Mouse (Mus musculus) left cerebral cortex, postnatal 4 days (tissue): ENCODE results near the gene Jph4. TPM values are rescaled to one million over a fixed set of nuclear protein-coding genes. Genes with fewer than 3 reads are reported as not detected.
A peak's percentile ranks its signal among the peaks of the same experiment; 100 is the strongest.

Experiments
- DNase-seq: peaks from one replicate; pipeline ENCODE4 v3.0.0-alpha.2; 2022
- intact Hi-C: fragments of 180-260 bp; cut with DNase I; formaldehyde crosslinking; loops from one replicate; pipeline ENCODE4 v1.15.1; 2025
- total RNA-seq, 2 experiments: library from RNA; stranded (reverse); gene quantifications; 2 replicates each; pipeline ENCODE4 v1.2.3; 2021

The Jph4 gene
- total RNA-seq, 2 experiments from 2014 or later = 366 to 399 TPM

DNA sequence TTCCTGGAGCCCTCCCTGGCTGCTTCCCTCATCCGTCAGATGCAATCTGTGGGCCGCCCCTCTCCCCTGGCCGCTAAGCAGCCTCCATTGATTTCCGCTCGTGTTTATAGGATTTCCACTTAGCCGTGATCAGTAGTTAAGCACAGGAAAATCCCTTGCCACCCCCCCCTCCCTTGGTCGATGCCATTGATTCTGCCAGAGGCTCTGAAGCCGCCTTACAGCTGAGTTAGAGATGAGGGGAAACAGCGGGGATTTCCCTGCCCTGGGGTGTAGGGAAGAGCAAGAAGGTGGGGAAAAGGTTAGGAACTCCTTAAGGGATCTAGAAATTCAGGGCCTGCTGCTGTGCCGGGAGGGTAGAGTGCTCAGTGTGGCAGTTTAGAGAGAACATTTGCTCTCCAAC lies 19.1 kb downstream of the Jph4 start:
- no peak for DNase-seq
- intact Hi-C loops = loop anchor here (5.0 kb wide), 1 partner anchor 190 kb away; no protein-coding TSS in a partner anchor

DNA sequence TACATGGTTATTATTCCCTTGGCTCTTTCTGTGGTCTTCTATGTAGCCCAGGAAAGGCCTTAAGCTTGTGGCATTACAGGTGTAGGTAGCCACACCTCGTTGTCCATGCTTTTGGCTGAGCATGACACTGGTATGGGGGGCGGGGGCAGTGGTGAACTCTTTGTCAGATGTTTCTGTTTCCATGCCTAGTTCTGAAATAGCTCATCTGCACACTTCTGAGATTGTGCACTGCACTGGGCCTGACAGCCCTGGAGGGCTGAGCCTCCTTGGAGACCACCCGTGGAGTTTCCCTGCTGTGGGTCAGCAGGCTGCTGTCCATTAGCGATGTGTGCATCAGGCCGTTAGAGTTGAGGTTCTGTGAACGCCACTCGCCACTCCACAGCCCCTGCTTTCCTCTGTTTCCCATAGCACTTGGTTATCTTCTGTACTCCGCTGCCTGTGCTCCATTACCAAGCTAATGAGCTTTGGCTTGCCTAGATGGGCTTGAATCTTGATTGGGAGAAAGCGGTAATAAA lies 20.1 kb downstream of the Jph4 start:
- intact Hi-C loops = loop anchor here (5.0 kb wide), 1 partner anchor 189 kb away; no protein-coding TSS in a partner anchor
- no peak for DNase-seq

DNA sequence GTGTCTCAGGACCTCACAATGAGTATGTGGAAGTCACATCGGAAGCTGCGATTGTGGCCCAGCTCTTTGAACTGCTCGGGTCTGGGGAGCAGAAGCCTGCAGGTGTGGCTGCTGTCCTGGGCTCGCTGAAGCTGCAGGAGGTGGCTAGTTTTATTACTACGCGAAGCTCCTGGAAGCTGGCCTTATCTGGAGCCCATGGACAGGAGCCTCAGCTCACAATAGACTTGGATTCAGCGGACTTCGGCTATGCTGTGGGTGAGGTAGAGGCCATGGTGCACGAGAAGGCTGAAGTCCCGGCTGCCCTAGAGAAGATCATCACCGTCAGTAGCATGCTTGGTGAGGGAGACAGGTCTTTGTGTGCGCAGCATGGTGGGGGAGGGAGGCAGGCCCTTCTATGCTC lies 21.1 kb downstream of the Jph4 start:
- intact Hi-C loops = loop anchor here (5.0 kb wide), 1 partner anchor 188 kb away; no protein-coding TSS in a partner anchor
- no peak for DNase-seq

DNA sequence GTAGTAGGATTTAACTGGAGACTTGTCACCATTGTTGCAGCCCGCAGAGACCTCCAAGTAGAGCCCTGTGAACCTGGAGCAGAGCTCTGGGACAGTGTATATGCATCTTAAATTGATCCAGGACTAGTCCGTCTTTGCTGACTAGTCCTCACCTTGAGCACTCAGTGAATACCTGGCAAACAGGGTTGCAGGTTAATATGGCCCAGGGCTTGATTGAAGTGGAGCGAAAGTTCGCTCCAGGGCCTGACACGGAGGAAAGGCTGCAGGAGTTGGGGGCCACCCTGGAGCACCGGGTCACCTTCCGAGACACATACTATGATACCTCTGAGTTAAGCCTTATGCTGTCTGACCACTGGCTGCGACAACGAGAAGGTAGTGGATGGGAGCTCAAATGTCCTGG lies 21.5 kb downstream of the Jph4 start:
- intact Hi-C loops = loop anchor here (5.0 kb wide), 1 partner anchor 188 kb away; no protein-coding TSS in a partner anchor
- no peak for DNase-seq

DNA sequence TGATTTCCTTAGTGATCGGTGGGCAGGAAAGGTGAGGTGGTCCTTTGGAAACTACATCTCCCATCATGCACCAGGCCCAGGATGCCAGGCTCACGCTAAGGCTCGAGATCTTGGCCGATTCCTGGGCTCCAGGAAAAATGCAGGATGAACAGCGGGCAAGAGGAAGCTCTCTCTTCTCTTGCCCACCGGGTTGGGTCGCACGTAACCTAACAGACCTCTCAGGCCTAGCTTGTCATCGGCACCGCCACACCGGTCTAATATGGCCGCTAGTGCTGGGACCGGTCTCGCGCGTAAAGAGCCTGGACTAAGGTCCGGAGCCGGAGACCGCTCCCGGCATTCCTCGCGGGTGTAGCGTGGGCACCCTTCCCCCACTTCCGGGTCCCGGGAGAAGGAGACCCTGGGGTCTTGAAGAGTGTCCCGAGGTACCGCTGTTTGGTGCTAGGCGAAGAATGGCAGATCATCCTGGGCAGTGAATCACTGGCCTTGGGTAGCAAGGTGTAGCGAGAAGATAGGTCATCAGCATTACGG lies 22.0 kb downstream of the Jph4 start, which contains the start of gene Thtpa:
Gene Thtpa (plus strand): TSS at position 81 of the 528 bp plus-strand sequence.
- DNase-seq = peak; percentile 85
- intact Hi-C loops = loop anchor here (5.0 kb wide), 1 partner anchor 187 kb away; no protein-coding TSS in a partner anchor

DNA sequence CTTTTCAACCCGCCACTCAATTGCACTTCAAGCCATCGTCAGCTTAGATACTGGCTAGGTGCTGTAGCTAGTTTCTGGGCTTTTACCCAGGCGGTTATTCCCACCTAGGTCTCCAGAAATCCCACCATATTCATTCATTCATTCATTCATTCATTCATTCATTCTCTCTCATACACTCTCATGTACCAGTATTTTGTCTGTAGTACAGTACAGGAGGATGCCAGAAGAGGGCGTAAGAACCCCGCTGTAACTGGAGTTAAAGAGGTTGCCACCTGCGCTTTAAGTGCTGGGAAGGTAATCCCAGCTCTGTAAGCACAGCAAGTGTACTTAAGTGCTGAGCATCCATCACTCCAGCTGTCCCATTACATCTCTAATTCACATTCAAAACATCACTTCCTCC lies 22.8 kb downstream of the Jph4 start:
- intact Hi-C loops = no loop called here

DNA sequence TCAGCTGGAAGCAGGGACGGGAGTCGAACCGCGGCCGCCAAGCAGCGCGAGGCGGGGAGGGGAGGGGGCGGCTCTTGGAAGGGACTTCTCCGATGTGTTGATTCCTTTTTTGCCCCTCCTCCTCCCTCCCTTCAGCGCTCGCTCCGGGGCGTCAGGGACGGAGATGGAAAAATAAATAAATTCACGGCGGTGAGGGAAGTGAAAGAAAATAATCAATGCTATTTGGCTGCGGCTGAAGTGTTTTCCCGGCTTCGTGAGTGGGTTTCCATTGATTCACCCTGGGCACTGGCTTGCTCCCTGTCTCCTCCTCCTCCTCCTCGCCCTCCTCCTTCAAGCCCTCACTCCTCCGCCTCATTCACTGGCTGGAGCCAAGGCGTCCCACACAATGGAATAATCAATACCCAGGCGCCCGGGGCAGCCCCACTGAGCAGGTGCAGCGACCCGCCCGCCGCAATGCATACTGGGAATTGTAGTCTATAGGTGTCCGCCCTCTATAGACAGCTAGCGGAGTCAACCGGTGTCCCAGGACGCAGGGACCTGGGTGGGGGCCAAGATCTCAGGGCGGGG lies 24.6 kb downstream of the Jph4 start, which contains the start of gene Zfhx2:
Gene Zfhx2 (minus strand): TSS at position 314 of the 567 bp plus-strand sequence.
- intact Hi-C loops = no loop called here
- peak; percentile 97 for DNase-seq

More for the DNA sequence above, 22.8 kb downstream of the Jph4 start:
- DNase-seq = no peak

DNA sequence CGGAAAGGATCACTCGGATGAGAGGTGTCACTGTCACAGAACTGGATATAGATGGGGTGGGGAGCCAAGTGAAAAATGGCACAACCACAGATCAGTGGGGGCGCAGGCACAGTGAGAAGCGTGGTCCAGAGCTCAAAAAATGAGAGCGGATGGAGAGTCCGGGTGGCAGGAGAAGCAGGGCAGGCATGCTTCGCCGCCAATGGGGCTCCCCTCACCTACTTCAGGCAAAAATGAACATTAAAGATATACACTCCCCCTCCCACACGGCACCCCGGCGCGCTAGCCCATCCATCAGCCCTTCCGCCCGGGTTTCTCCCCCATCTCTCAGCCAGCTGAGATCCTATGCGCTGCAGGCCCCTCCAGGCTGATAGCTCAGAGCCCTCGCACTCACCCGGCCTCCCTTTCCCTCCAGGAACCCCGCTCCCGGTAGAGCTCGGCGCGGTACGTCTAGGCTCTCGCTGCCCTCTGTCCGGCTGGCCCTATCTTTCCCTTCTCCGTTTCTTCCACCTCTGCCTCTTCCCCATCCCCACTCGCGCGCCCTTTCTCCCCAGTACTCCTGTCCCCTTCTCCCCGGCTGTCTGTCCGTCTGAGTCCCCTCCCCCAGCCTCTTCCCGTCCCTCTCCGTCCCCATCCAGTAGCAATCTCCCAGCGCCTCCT lies 25.4 kb downstream of the Jph4 start:
- peak; percentile 45 for DNase-seq
- intact Hi-C loops = no loop called here

DNA sequence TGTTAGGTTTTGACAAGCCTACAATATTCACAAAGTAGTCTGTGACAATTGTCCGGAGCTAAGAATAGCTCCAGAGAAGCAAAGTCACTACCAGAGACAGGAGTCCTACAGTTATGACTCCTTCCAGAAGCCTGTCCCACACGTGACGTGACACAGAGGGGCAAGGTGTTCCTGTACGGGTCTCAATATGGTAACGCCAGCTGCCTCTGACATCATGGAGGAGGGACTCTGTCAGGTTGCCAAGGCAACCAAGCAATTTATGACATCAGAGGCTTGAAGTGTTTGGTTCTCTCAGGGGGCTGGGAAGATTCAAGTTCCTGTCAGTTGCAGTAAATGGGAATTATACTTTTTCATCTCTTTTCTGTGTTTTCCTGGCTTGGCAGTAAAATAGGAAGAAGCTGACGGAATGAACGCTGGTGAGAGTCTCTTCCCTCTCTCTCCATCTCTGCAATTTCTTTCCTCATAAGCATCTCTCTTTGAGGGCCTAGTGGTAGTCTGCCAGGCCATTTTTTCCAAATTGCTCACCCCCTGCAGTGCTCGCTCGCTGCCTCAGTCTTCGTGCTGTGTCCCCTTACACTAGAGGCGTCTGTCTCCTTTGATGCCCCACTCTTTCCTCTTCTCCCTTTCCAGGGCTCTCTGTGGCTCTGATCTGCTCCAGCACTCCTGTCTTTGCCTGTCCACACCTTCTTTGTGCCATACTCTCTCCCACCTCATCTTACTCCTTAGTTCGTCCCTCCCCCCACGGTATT lies 27.4 kb downstream of the Jph4 start:
- intact Hi-C loops = no loop called here
- DNase-seq = no peak

DNA sequence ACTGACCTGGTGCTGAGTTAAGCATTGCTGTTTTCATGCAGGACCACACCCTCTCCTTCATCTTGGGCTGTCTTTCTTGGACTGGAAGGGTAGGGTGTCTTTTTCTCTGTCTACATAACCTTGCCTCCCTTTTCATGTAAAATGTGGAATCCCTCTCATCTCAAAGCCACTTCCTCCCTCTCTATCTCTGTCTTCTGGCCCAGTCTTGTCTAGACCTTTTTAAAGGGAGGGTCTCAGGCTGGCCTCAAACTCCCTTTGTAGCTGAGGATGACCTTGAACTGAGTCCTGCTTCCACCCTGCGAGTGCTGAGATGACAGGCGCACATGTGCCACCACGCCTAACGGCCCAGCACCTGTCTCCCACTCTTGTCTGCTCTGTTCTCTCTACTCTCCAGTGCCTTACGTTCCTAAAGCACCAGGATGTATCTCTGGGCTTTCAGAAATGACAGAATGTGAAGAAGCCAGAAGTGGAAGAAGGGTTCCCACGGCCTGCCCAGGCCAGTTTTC lies 30.7 kb downstream of the Jph4 start:
- intact Hi-C loops = no loop called here

DNA sequence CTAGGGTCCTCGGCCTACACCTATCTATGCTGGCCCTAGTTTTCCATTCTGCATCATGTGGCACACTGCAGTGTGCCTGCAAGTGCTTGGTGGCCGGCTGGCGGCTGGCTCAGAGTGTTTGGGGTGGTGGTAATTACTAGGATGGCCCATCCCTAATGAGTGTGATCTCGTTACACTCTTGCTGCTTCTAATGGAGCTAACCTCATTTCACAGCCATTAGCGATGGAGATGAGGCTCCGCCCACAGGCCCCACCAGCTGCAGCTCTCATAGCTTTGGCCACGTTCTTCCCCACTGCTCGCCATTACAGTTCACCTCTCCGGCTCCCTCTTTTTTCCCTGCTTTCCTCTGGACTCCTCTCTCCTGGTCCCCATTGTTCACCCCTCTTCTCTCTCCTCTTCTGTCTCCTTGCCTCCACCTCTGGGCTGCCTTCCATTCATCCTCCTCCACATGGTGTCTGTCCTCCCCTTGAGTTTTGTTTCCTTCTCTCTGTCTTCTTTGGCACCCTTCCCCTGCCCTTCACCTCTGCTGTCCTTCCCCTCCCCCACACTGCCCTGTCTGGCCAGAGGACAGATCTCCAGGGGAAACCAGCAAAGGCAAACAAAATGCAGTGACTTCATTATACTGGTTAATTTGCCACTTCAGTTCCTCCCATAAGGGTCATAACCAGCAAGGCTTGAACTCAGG lies 31.3 kb downstream of the Jph4 start:
- intact Hi-C loops = no loop called here
- DNase-seq = no peak

More for the DNA sequence above, 30.7 kb downstream of the Jph4 start:
- no peak for DNase-seq

DNA sequence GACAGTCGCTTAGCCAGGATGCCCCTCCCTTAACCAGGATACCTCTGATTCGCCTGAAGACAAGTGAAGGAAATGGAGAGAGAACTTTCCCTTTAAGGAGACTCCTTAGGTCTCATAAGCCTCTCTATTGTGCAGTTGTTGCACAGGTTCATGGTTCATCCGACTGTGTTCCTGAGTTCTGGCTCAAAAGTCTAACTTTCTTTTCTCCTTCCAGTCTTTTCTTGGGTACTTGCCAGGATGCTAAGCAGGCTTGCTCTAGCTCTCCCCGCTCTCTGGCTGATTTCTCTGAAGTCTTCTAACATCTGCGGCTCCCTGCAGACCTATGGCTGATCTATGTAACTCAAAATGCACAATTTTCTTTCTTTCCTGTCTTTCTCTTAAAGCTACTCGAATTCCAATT lies 33.3 kb downstream of the Jph4 start:
- no peak for DNase-seq
- intact Hi-C loops = no loop called here

DNA sequence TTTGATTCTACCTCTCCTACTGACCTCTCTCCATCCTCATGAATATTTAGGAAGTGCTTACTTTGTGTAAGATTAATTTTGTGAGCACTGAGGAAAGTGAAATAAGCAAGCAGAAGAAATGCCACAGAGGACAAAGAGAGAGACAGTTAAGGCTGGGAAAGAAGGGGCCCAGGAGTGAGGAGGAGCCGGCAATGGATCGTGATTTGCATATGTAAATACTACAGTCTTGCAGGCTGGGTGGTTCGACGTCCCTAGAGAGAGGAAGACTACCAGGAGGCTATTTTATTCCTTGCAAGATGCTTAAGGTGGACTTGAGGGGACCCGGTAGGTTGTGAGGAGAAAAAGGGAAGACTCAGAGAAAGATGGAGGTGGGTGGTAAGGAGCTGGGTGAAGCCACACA lies 35.6 kb downstream of the Jph4 start:
- intact Hi-C loops = no loop called here
- DNase-seq = no peak

DNA sequence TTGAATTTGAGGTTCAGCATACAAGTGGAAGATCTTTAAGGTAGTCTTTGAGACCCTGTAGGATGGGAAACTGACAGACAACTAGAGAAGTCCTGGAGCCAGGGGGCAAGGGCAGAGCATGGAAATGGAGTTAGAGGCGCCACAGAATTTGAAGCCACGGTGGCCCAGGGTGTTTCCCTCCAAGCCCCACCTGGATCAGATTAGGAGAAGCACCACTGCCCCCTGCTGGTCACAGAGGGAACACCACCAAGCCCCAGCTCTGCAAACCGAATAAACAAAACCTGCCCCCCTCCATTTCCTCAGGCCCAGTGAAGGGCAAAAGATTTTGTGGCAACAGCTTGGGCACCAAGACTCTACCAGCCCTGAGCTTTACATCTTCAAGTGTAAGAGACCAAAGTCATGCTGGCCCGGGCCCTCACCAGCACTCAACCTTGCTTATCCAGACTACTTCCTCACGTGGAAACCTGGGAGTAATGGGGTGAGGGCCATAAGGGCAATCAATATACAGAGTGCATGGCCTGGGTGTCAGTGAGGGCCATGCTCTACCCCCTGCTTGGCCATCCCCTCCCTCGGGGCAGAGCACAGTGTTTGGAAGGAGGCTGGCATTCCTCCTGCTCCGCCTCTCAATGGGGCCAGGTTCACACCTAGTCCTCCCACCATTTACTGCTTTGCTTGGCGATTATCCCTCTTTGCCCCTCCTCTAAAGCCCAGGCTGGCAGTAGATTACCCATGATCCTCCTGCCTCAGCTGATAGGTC lies 37.3 kb downstream of the Jph4 start:
- peak; percentile 84 for DNase-seq
- intact Hi-C loops = loop anchor here (5.0 kb wide), 1 partner anchor 52 kb away; no protein-coding TSS in a partner anchor

DNA sequence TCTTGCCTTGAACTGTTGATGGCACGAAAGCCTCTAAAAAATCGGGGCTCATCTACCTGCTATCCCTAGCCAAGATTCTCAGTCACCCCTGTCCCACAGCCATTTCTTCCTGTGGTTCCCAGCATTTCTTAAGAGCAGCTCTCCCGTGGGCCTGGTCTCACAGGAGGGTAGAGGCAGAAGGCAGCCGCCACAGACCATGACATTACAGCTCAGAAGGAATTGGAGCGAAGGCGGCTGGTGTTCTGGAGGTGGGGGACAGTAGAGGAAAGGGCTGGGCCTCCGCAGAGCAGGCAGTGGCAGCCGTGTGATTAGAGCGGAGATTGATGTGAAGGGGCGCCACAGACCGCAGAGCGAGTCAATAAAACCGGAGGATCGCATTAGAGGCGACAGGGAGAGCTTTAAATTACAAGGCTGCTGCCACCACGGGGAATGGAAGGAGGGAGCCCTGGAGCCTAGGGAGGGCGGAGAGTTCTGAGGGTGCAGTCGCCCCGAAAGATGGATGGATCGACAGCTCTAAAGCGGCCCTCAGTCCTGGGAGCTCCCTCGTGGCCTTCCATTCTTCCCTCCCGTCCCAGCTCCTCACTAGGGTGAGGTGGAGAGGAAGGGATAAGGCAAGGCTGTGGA lies 38.3 kb downstream of the Jph4 start:
- no peak for DNase-seq
- intact Hi-C loops = loop anchor here (5.0 kb wide), 1 partner anchor 51 kb away; no protein-coding TSS in a partner anchor

DNA sequence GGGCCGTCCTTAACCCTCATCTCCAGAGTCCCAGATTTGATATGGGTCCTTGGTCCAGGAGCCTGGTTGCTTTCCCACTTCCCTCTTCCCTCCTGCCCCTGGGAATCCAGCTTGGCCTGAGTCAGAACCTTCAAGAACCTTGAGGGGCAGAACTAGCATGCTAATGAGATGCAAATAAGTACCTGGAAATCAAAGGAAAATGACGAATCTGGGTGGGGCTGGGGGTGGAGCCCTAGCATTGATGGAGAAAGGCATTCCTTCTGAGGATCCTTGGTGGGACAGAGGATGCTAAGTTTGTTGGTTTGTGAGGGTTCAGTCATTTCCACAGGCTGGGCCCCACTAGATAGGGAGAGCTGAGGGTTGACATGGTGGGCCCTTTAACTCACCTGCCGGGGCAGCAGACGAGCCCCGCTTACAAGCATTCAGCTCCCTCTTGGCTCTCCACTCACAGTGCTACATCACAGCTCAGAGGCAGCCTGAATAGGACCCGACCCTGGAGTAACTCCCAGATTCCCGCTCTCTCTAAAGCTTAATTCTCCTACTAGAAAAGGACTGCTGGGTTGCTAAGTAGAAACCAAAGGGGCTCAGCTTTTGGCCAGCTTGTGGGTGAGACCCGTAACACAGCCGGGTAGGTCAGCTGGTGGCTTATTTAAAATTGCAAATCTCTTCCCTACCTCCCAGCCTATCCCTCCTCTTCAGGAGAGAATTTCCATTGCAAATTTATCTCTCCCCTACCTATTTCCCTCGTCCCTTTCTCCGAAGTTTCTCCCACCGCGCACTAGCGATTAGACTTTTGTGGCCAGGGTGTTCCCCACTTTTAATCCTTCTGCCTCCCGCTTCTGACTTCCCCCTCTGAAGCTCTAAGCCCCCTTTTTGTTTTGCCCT lies 39.0 kb downstream of the Jph4 start:
- intact Hi-C loops = loop anchor here (5.0 kb wide), 1 partner anchor 50 kb away; no protein-coding TSS in a partner anchor
- no peak for DNase-seq

DNA sequence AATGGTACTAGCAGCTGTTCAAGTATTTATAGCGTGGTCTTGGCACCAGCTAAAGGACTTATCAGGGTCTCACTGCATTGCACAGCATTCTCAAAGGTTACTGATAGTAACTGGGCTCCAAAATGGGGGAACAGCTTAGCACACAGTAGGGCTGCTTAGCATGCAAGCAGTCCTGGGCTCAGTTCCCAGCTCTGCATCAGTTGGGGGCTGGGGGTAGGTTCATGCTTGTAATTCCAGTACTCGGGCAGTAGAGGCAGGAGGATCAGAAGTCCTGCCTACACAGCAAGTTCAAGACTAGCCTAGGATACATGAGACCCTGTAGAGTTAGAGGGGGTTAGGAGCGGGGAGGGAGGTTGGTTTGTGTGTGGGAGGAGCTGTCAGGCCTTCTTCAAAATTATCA lies 39.8 kb downstream of the Jph4 start:
- intact Hi-C loops = loop anchor here (5.0 kb wide), 1 partner anchor 50 kb away; no protein-coding TSS in a partner anchor
- no peak for DNase-seq

DNA sequence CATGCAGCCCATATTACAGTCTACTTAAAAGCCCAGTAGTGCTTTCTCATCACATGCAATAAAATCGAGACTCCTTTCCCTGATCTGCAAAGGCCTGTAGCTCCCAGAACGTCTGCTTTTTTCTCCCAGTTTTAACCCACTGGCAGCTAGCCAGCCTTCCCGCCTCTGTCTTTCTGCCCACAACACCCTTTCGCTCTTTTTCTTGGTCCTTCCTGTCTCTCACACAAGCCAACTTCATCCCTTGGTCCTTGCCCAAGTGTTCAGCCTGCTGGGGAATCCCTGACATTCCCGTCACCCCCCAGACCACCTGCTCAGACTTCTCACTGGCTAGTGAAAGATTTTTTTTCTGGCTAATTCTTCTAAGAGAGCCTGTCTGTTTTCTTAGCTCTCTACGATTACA lies 40.5 kb downstream of the Jph4 start:
- DNase-seq = peak; percentile 62
- intact Hi-C loops = loop anchor here (5.0 kb wide), 1 partner anchor 49 kb away; no protein-coding TSS in a partner anchor
